Mouse (Mus musculus): ENCODE measurements around the gene Mrpl24. TPM values are rescaled to one million over a fixed set of nuclear protein-coding genes. Genes with fewer than 3 reads are reported as not detected.
"Not testable (repeated sequence)": the region's sequence is repeated elsewhere in the genome, so short reads cannot be mapped to it uniquely, and the experiment has no call there.

Mrpl24 gene
- 149 to 161 TPM (median 154 TPM) in 3 replicates for total RNA-seq (2017)

GRCm38 (mm10) chr3:87919336-87920108 lies at the start of gene Mrpl24:
TSS of gene Mrpl24 (plus strand) at chr3:87919506.
- ATAC-seq (replicated peaks; ENCODE audit: insufficient number of reproducible peaks, low FRiP score, low TSS enrichment, poor library complexity, severe bottlenecking), result peak; percentile 87

GRCm38 (mm10) chr3:87877730-87878129 lies 41.6 kb upstream of the Mrpl24 start:
- no peak for ATAC-seq (replicated peaks; ENCODE audit: insufficient number of reproducible peaks, low FRiP score, low TSS enrichment, poor library complexity, severe bottlenecking)

- ATAC-seq (replicated peaks; ENCODE audit: insufficient number of reproducible peaks, low FRiP score, low TSS enrichment, poor library complexity, severe bottlenecking), result no peak
Observed at GRCm38 (mm10) chr3:87884291-87884690, 35.0 kb upstream of the Mrpl24 start.

- no peak for ATAC-seq (replicated peaks; ENCODE audit: insufficient number of reproducible peaks, low FRiP score, low TSS enrichment, poor library complexity, severe bottlenecking)
Observed at GRCm38 (mm10) chr3:87884708-87885251, 34.5 kb upstream of the Mrpl24 start.

GRCm38 (mm10) chr3:87885281-87886003 lies 33.9 kb upstream of the Mrpl24 start, which contains the start of gene Prcc:
TSS of gene Prcc (minus strand) at chr3:87885608.
- peak; percentile 97 for ATAC-seq (replicated peaks; ENCODE audit: insufficient number of reproducible peaks, low FRiP score, low TSS enrichment, poor library complexity, severe bottlenecking)

GRCm38 (mm10) chr3:87886004-87886365 lies 33.3 kb upstream of the Mrpl24 start:
- ATAC-seq (replicated peaks; ENCODE audit: insufficient number of reproducible peaks, low FRiP score, low TSS enrichment, poor library complexity, severe bottlenecking), result no peak

GRCm38 (mm10) chr3:87886416-87886815 lies 32.9 kb upstream of the Mrpl24 start:
- ATAC-seq (replicated peaks; ENCODE audit: insufficient number of reproducible peaks, low FRiP score, low TSS enrichment, poor library complexity, severe bottlenecking), result no peak

GRCm38 (mm10) chr3:87887400-87887799 lies 31.9 kb upstream of the Mrpl24 start:
- not testable (repeated sequence) for ATAC-seq (replicated peaks; ENCODE audit: insufficient number of reproducible peaks, low FRiP score, low TSS enrichment, poor library complexity, severe bottlenecking)

GRCm38 (mm10) chr3:87891481-87891880 lies 27.8 kb upstream of the Mrpl24 start:
- no peak for ATAC-seq (replicated peaks; ENCODE audit: insufficient number of reproducible peaks, low FRiP score, low TSS enrichment, poor library complexity, severe bottlenecking)

GRCm38 (mm10) chr3:87893367-87893905 lies 25.9 kb upstream of the Mrpl24 start:
- ATAC-seq (replicated peaks; ENCODE audit: insufficient number of reproducible peaks, low FRiP score, low TSS enrichment, poor library complexity, severe bottlenecking), result no peak

GRCm38 (mm10) chr3:87899266-87899665 lies 20.0 kb upstream of the Mrpl24 start:
- no peak for ATAC-seq (replicated peaks; ENCODE audit: insufficient number of reproducible peaks, low FRiP score, low TSS enrichment, poor library complexity, severe bottlenecking)

GRCm38 (mm10) chr3:87899776-87900175 lies 19.5 kb upstream of the Mrpl24 start:
- ATAC-seq (replicated peaks; ENCODE audit: insufficient number of reproducible peaks, low FRiP score, low TSS enrichment, poor library complexity, severe bottlenecking), result no peak

- ATAC-seq (replicated peaks; ENCODE audit: insufficient number of reproducible peaks, low FRiP score, low TSS enrichment, poor library complexity, severe bottlenecking), result no peak
Observed at GRCm38 (mm10) chr3:87901036-87901624, 18.2 kb upstream of the Mrpl24 start.

GRCm38 (mm10) chr3:87901959-87902358 lies 17.3 kb upstream of the Mrpl24 start:
- not testable (repeated sequence) for ATAC-seq (replicated peaks; ENCODE audit: insufficient number of reproducible peaks, low FRiP score, low TSS enrichment, poor library complexity, severe bottlenecking)

- no peak for ATAC-seq (replicated peaks; ENCODE audit: insufficient number of reproducible peaks, low FRiP score, low TSS enrichment, poor library complexity, severe bottlenecking)
Observed at GRCm38 (mm10) chr3:87903821-87904220, 15.5 kb upstream of the Mrpl24 start.

- peak; percentile 81 for ATAC-seq (replicated peaks; ENCODE audit: insufficient number of reproducible peaks, low FRiP score, low TSS enrichment, poor library complexity, severe bottlenecking)
Observed at GRCm38 (mm10) chr3:87905880-87906485, 13.3 kb upstream of the Mrpl24 start, which contains the start of gene Hdgf. TSS of gene Hdgf (plus strand) at chr3:87906321.

- ATAC-seq (replicated peaks; ENCODE audit: insufficient number of reproducible peaks, low FRiP score, low TSS enrichment, poor library complexity, severe bottlenecking), result no peak
Observed at GRCm38 (mm10) chr3:87906601-87906980, 12.7 kb upstream of the Mrpl24 start.

GRCm38 (mm10) chr3:87906981-87907857 lies 12.1 kb upstream of the Mrpl24 start:
- ATAC-seq (replicated peaks; ENCODE audit: insufficient number of reproducible peaks, low FRiP score, low TSS enrichment, poor library complexity, severe bottlenecking), result no peak
